Mouse (Mus musculus) spleen, adult 2 months (tissue): ENCODE measurements around the gene Pglyrp4.

Experiments
- CTCF ChIP-seq: fragments of 200-500 bp; IDR thresholded peaks from 2 replicates; pipeline ENCODE4 v1.5.1; 2011; ENCODE audit warnings: mild to moderate bottlenecking, inconsistent platforms; ENCODE audit not compliant: insufficient read depth, insufficient read length, insufficient replicate concordance; ENCODE audit errors: extremely low read depth
- POLR2A ChIP-seq: fragments of 200-500 bp; IDR thresholded peaks from 2 replicates; pipeline ENCODE4 v1.6.1; 2011; ENCODE audit warnings: low read depth, low read length, inconsistent platforms

GRCm38 (mm10) chr3:90708523-90709202, 18.0 kb upstream of the Pglyrp4 start:
- TF ChIP-seq CTCF (peak; percentile 14; the same call in 1 of the 2 replicates), POLR2A (no peak)
